Mouse (Mus musculus) cortical plate, adult 2 months (tissue): ENCODE measurements around the gene Sod2.
"Not testable (repeated sequence)": the region's sequence is repeated elsewhere in the genome, so short reads cannot be mapped to it uniquely, and the experiment has no call there.

Source experiments
- CTCF ChIP-seq: fragments of 200-500 bp; IDR thresholded peaks from 2 replicates; pipeline ENCODE4 v1.5.1; 2011; ENCODE audit warnings: mild to moderate bottlenecking, control low read depth, low read length; ENCODE audit not compliant: insufficient read depth; ENCODE audit errors: extremely low read depth
- POLR2A ChIP-seq: fragments of 200-500 bp; IDR thresholded peaks from 2 replicates; pipeline ENCODE4 v1.6.1; 2011; ENCODE audit warnings: mild to moderate bottlenecking, low read length, control low read depth; ENCODE audit not compliant: insufficient read depth; ENCODE audit errors: extremely low read depth

GRCm38 (mm10) chr17:13036627-13037192 is 30.1 kb downstream of the Sod2 start:
- not testable (repeated sequence) for TF ChIP-seq POLR2A, CTCF
